Mouse (Mus musculus): ENCODE results near the gene Gas6. TPM values are rescaled to one million over a fixed set of nuclear protein-coding genes. Genes with fewer than 3 reads are reported as not detected.

Gene Gas6
- total and polyA plus RNA-seq, 3 experiments: not detected

- Histone ChIP-seq H3K9me3 (replicated peaks) (no peaks in the 10 kb centered on the region), H3K36me3 (replicated peaks) (no peaks in the 10 kb centered on the region), H3K4me1 (ENCODE audit: insufficient read depth, low read depth, low read length) (no peaks in the 10 kb centered on the region), H3K27me3 (ENCODE audit: insufficient read depth, low read length) (0 out of 2 replicates have a peak, but pooled peaks cover 4% of the 10 kb centered on the region), H3K4me3 (ENCODE audit: low read depth, low read length) (no peak overlapping the region)
- ATAC-seq (ENCODE audit: extremely low read depth, insufficient number of reproducible peaks, low FRiP score, poor library complexity, severe bottlenecking): no peak
- TF ChIP-seq TAL1 (conservative IDR thresholded peaks at IDR 0.05; ENCODE audit: low read depth, low read length): no peak
- DNase-seq (ENCODE audit: low spot score): no peak
Observed at GRCm38 (mm10) chr8:13448145-13448544, 46.1 kb downstream of the Gas6 start.

DNA sequence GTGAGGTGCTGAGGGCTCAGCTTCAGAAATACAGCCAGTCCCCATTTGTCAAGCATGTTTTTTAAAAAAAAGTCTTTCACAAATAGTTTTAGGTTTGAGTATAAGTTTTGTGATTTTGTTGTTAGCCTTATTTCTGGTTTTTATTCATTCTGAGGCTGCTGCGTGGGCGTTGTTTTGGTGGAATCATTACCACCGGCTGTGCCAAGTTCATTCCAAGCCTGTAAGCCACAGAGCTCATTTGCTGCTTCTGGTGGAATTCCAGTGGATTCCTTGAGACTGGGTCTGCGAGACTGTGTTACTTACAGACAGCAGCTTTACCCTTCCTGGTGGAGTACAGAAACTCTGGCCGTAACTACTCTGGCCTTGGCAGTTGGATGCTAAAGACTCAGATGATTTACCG lies 47.8 kb downstream of the Gas6 start:
- Histone ChIP-seq H3K36me3 (replicated peaks) (no peaks in the 10 kb centered on the region), H3K9me3 (replicated peaks) (no peaks in the 10 kb centered on the region), H3K27me3 (ENCODE audit: insufficient read depth, low read length) (0 out of 2 replicates have a peak, but pooled peaks cover 4% of the 10 kb centered on the region), H3K4me3 (ENCODE audit: low read depth, low read length) (no peak overlapping the region), H3K4me1 (ENCODE audit: insufficient read depth, low read depth, low read length) (no peaks in the 10 kb centered on the region)
- DNase-seq (ENCODE audit: low spot score) (no peak), ATAC-seq (ENCODE audit: extremely low read depth, insufficient number of reproducible peaks, low FRiP score, poor library complexity, severe bottlenecking) (no peak)
- TF ChIP-seq GATA2 (IDR thresholded peaks at IDR 0.05; ENCODE audit: borderline replicate concordance, low read depth, low read length) (no peak), CTCF (IDR thresholded peaks at IDR 0.05; ENCODE audit: low read depth, low read length) (no peak)

DNA sequence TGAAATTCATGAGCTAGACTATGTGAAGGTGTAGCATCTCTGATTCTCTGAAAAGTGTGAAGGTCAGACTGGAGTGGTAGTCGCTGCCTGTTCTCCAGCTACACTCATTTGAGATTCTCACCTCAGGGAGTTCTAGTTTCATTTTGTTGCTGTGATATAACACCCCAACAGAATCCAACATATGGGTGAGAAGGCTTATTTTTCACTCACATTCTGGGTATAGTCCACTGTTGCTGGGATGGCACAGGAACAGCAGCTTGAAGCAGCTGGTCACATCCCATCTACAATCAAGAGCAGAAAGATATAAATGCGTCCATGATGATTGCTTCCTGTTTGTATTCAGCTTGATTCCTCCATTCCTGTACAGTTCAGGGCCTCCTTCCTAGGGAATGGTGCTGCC lies 52.1 kb downstream of the Gas6 start:
- ATAC-seq (ENCODE audit: extremely low read depth, insufficient number of reproducible peaks, low FRiP score, poor library complexity, severe bottlenecking) (no peak), DNase-seq (ENCODE audit: low spot score) (no peak)
- no peaks in the 10 kb centered on the region for H3K9me3 ChIP-seq (replicated peaks)
- no peak for TF ChIP-seq POLR2AphosphoS5 (IDR thresholded peaks at IDR 0.05; ENCODE audit: insufficient replicate concordance, low read depth, low read length)
- TF ChIP-seq GATA1 (IDR thresholded peaks at IDR 0.05; ENCODE audit: borderline replicate concordance, low read length): no peak
- no peak for TF ChIP-seq CTCF (IDR thresholded peaks at IDR 0.05; ENCODE audit: low read depth, low read length)
- TF ChIP-seq GATA2 (IDR thresholded peaks at IDR 0.05; ENCODE audit: borderline replicate concordance, low read depth, low read length): no peak
- no peak for TF ChIP-seq TAL1 (conservative IDR thresholded peaks at IDR 0.05; ENCODE audit: low read depth, low read length)
- H3K27me3 ChIP-seq (ENCODE audit: insufficient read depth, low read length): peaks cover 4% of the 10 kb centered on the region
- H3K36me3 ChIP-seq (replicated peaks): no peaks in the 10 kb centered on the region
- no peak overlapping the region for H3K4me3 ChIP-seq (ENCODE audit: low read depth, low read length)
- H3K4me1 ChIP-seq (ENCODE audit: insufficient read depth, low read depth, low read length): no peaks in the 10 kb centered on the region

GRCm38 (mm10) chr8:13437531-13437930 lies 56.8 kb downstream of the Gas6 start:
- no peak for TF ChIP-seq GATA1 (IDR thresholded peaks at IDR 0.05; ENCODE audit: borderline replicate concordance, low read length)
- TF ChIP-seq TAL1 (conservative IDR thresholded peaks at IDR 0.05; ENCODE audit: low read depth, low read length): no peak
- no peak for TF ChIP-seq GATA2 (IDR thresholded peaks at IDR 0.05; ENCODE audit: borderline replicate concordance, low read depth, low read length)
- no peak for TF ChIP-seq CTCF (IDR thresholded peaks at IDR 0.05; ENCODE audit: low read depth, low read length)
- DNase-seq (ENCODE audit: low spot score) (no peak), ATAC-seq (ENCODE audit: extremely low read depth, insufficient number of reproducible peaks, low FRiP score, poor library complexity, severe bottlenecking) (no peak)
- Histone ChIP-seq H3K4me3 (ENCODE audit: low read depth, low read length) (no peak overlapping the region), H3K36me3 (replicated peaks) (no peaks in the 10 kb centered on the region), H3K27me3 (ENCODE audit: insufficient read depth, low read length) (peaks cover 9% of the 10 kb centered on the region), H3K9me3 (replicated peaks) (no peaks in the 10 kb centered on the region), H3K4me1 (ENCODE audit: insufficient read depth, low read depth, low read length) (no peaks in the 10 kb centered on the region)

DNA sequence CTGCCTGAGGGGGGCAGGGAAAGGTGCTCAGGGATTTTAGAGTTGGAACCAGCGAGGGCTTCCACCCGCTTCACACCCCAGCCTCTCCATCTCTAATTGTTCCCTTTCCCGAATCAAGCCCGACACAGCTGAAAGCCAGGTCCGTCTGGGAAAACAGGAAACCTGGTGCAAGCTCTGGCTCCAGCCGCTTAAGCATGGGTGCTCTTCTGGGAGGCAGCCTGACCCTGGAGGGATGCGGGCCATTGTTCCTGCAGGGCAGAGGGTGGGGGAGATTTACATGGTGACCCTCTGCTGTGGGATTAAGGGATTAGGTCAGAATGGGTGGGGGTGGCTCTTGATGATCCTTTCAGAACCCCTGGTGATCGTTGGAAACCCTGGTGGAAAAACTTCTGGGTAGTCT lies 58.2 kb downstream of the Gas6 start:
- Histone ChIP-seq H3K4me1 (ENCODE audit: insufficient read depth, low read depth, low read length) (no peaks in the 10 kb centered on the region), H3K9me3 (replicated peaks) (no peaks in the 10 kb centered on the region), H3K4me3 (ENCODE audit: low read depth, low read length) (no peak overlapping the region), H3K27me3 (ENCODE audit: insufficient read depth, low read length) (peaks cover 9% of the 10 kb centered on the region), H3K36me3 (replicated peaks) (no peaks in the 10 kb centered on the region)
- no peak for DNase-seq (ENCODE audit: low spot score)
- ATAC-seq (ENCODE audit: extremely low read depth, insufficient number of reproducible peaks, low FRiP score, poor library complexity, severe bottlenecking): no peak
- no peak for TF ChIP-seq GATA1 (IDR thresholded peaks at IDR 0.05; ENCODE audit: borderline replicate concordance, low read length)
- TF ChIP-seq TAL1 (conservative IDR thresholded peaks at IDR 0.05; ENCODE audit: low read depth, low read length): no peak
- TF ChIP-seq GATA2 (IDR thresholded peaks at IDR 0.05; ENCODE audit: borderline replicate concordance, low read depth, low read length): no peak
- no peak for TF ChIP-seq CTCF (IDR thresholded peaks at IDR 0.05; ENCODE audit: low read depth, low read length)
- no peak for TF ChIP-seq POLR2AphosphoS5 (IDR thresholded peaks at IDR 0.05; ENCODE audit: insufficient replicate concordance, low read depth, low read length)

DNA sequence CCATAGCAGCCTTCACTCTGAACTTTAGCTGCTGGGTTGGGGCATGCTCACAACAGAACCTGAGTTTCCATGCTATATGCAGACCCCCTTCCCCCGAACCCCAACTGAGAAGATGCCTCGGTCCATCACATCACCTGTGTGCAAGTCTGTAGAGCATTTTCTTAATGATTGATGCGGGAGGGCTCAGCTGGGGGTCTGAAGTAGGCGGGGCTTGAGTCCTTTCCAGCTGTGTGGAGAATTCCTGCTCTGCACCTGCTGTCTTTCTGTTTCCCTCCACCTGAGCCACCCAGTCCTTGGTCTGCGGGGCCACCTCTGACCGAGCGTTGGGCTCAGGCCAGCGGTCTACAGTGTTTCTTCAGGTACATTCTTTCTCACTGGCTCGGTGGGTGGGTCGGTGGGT lies 59.4 kb downstream of the Gas6 start, which contains the start of gene Tmem255b:
Gene Tmem255b (plus strand): TSS at position 301 of the 400 bp plus-strand sequence.
- DNase-seq (ENCODE audit: low spot score) (no peak), ATAC-seq (ENCODE audit: extremely low read depth, insufficient number of reproducible peaks, low FRiP score, poor library complexity, severe bottlenecking) (no peak)
- Histone ChIP-seq H3K4me1 (ENCODE audit: insufficient read depth, low read depth, low read length) (no peaks in the 10 kb centered on the region), H3K36me3 (replicated peaks) (no peaks in the 10 kb centered on the region), H3K27me3 (ENCODE audit: insufficient read depth, low read length) (peaks cover 12% of the 10 kb centered on the region), H3K4me3 (ENCODE audit: low read depth, low read length) (no peak within 1 kb of the TSS), H3K9me3 (replicated peaks) (no peaks in the 10 kb centered on the region)
- TF ChIP-seq TAL1 (conservative IDR thresholded peaks at IDR 0.05; ENCODE audit: low read depth, low read length) (no peak), GATA2 (IDR thresholded peaks at IDR 0.05; ENCODE audit: borderline replicate concordance, low read depth, low read length) (no peak), CTCF (IDR thresholded peaks at IDR 0.05; ENCODE audit: low read depth, low read length) (no peak), GATA1 (IDR thresholded peaks at IDR 0.05; ENCODE audit: borderline replicate concordance, low read length) (no peak), POLR2AphosphoS5 (IDR thresholded peaks at IDR 0.05; ENCODE audit: insufficient replicate concordance, low read depth, low read length) (no peak)

DNA sequence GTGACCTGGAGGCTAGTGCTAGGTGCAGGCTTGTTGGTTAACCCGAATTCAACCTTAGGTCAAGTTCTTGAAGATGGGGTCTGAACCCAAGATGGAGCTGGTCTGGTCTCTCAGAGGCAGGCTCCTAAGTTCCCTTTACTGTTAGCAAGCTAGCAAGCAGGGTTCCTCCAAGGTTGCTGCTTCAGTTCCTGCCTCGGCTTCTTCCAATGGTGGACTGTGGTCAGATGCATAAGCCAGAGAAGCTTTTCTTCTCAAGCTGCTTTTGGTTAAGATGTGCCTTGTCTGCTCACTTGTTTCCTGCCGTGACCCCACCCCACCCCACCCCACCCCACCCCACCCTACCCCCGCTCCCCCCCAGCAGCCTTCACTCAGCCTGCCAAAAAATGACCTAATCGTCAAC lies 61.2 kb downstream of the Gas6 start:
- Histone ChIP-seq H3K4me1 (ENCODE audit: insufficient read depth, low read depth, low read length) (no peaks in the 10 kb centered on the region), H3K4me3 (ENCODE audit: low read depth, low read length) (no peak overlapping the region), H3K9me3 (replicated peaks) (no peaks in the 10 kb centered on the region), H3K36me3 (replicated peaks) (no peaks in the 10 kb centered on the region), H3K27me3 (ENCODE audit: insufficient read depth, low read length) (peaks cover 10% of the 10 kb centered on the region; the same call in 1 of the 2 replicates)
- no peak for TF ChIP-seq POLR2AphosphoS5 (IDR thresholded peaks at IDR 0.05; ENCODE audit: insufficient replicate concordance, low read depth, low read length)
- no peak for TF ChIP-seq TAL1 (conservative IDR thresholded peaks at IDR 0.05; ENCODE audit: low read depth, low read length)
- no peak for TF ChIP-seq GATA2 (IDR thresholded peaks at IDR 0.05; ENCODE audit: borderline replicate concordance, low read depth, low read length)
- no peak for TF ChIP-seq GATA1 (IDR thresholded peaks at IDR 0.05; ENCODE audit: borderline replicate concordance, low read length)
- TF ChIP-seq CTCF (IDR thresholded peaks at IDR 0.05; ENCODE audit: low read depth, low read length): no peak
- no peak for ATAC-seq (ENCODE audit: extremely low read depth, insufficient number of reproducible peaks, low FRiP score, poor library complexity, severe bottlenecking)
- DNase-seq (ENCODE audit: low spot score): no peak

Measured in G1E (cell line).